Mouse (Mus musculus) heart, embryonic 14.5 days (tissue): ENCODE data around the gene Map3k5. TPM values are rescaled to one million over a fixed set of nuclear protein-coding genes. Genes with fewer than 3 reads are reported as not detected.

Experiments
- ATAC-seq: fragments of 200-750 bp; cut with Nextera tagmentation; 2 replicates; pipeline ENCODE4 v1.8.0; 2017; ENCODE audit warnings: low read depth, moderate TSS enrichment; ENCODE audit not compliant: insufficient number of reproducible peaks, insufficient read depth, low FRiP score
- H3K27ac ChIP-seq, 2 experiments: fragments of 200-500 bp in 1 of 2; fragments of 300-500 bp in 1 of 2; sonication (generic) in 1 of 2; replicated peaks in 1 of 2; 2 replicates each; pipeline ENCODE4 v1.5.1; 2012 to 2014; ENCODE audit warnings: low read depth in 2 of 2, low read length in 2 of 2, control low read depth in 1 of 2, mild to moderate bottlenecking in 1 of 2, mixed read lengths in 1 of 2; ENCODE audit not compliant: control insufficient read depth in 1 of 2, insufficient read depth in 1 of 2
- H3K27me3 ChIP-seq: fragments of 300-500 bp; sonication (generic); 2 replicates; pipeline ENCODE4 v1.6.1; 2014; ENCODE audit warnings: mild to moderate bottlenecking, low read length, control low read depth; ENCODE audit not compliant: control insufficient read depth, insufficient read depth
- H3K36me3 ChIP-seq: fragments of 300-500 bp; sonication (generic); 2 replicates; pipeline ENCODE4 v1.6.1; 2014; ENCODE audit warnings: mild to moderate bottlenecking, control low read depth, low read length, mixed read lengths; ENCODE audit not compliant: control insufficient read depth, insufficient read depth
- H3K4me1 ChIP-seq, 2 experiments: fragments of 200-500 bp in 1 of 2; fragments of 300-500 bp in 1 of 2; sonication (generic) in 1 of 2; 2 replicates each; pipeline ENCODE4 v1.6.1; 2012 to 2014; ENCODE audit warnings: low read length in 2 of 2, control low read depth in 1 of 2, mixed read lengths in 1 of 2; ENCODE audit not compliant: control insufficient read depth in 2 of 2, insufficient read depth in 2 of 2
- H3K4me2 ChIP-seq: fragments of 300-500 bp; sonication (generic); 2 replicates; pipeline ENCODE4 v1.6.1; 2014; ENCODE audit warnings: mild to moderate bottlenecking, low read length
- H3K4me3 ChIP-seq, 2 experiments: fragments of 200-500 bp in 1 of 2; fragments of 300-500 bp in 1 of 2; sonication (generic) in 1 of 2; 2 replicates each; pipeline ENCODE4 v1.5.1; 2012 to 2014; ENCODE audit warnings: low read length in 2 of 2, mild to moderate bottlenecking in 2 of 2, control low read depth in 1 of 2, low read depth in 1 of 2, moderate library complexity in 1 of 2; ENCODE audit not compliant: control insufficient read depth in 1 of 2, insufficient read depth in 1 of 2
- H3K9ac ChIP-seq: fragments of 300-500 bp; sonication (generic); 2 replicates; pipeline ENCODE4 v1.6.1; 2014; ENCODE audit warnings: mild to moderate bottlenecking, low read length
- H3K9me3 ChIP-seq: fragments of 300-500 bp; sonication (generic); 2 replicates; pipeline ENCODE4 v1.6.1; 2016; ENCODE audit warnings: low read length, control low read depth; ENCODE audit not compliant: control insufficient read depth
- WGBS: fragments of 180-500 bp; shearing (Covaris S2); extraction: QIAGEN DNeasy Blood & Tissue Kit; methylation state at CpG from one replicate; pipeline ENCODE4 v1.1.7; 2014; 5-methylcytosine and 5-hydroxymethylcytosine counted together
- polyA plus RNA-seq: library from polyadenylated mRNA; unstranded; fragments of >200 nt; fragmentation: Nextera tagmentation; extraction: Ambion mirVana; gene quantifications from 2 replicates; pipeline ENCODE4 v1.2.1, GENCODE M21; 2014

Map3k5 gene
- polyA plus RNA-seq, 1 experiment from 2014 or later, result 4.5 TPM

- ATAC-seq, result no peak
- Histone ChIP-seq H3K27me3 (no peaks in the 10 kb centered on the region), H3K4me3 (no peak overlapping the region), H3K27ac (no peak overlapping the region), H3K4me2 (no peak overlapping the region), H3K9me3 (no peaks in the 10 kb centered on the region), H3K36me3 (peaks cover 26% of the 10 kb centered on the region), H3K4me1 (no peaks in the 10 kb centered on the region; a peak in 1 of 4 replicates), H3K9ac (no peak overlapping the region)
- 54% methylated on average over 7 of the region's 7 CpGs for WGBS
Measured at GRCm38 (mm10) chr10:19901992-19902391, 32.3 kb upstream of the Map3k5 start.

- WGBS, result 75% methylated on average over 13 of the region's 13 CpGs
- no peak overlapping the region for H3K9ac ChIP-seq
- H3K4me2 ChIP-seq, result no peak overlapping the region
- ATAC-seq, result no peak
- peaks cover 23% of the 10 kb centered on the region for H3K36me3 ChIP-seq
- no peak overlapping the region for H3K27ac ChIP-seq
- no peaks in the 10 kb centered on the region; a peak in 1 of 4 replicates for H3K4me1 ChIP-seq
- H3K9me3 ChIP-seq, result no peaks in the 10 kb centered on the region
- H3K27me3 ChIP-seq, result no peaks in the 10 kb centered on the region
- H3K4me3 ChIP-seq, result no peak overlapping the region
Measured at GRCm38 (mm10) chr10:19904077-19904820, 30.0 kb upstream of the Map3k5 start.

GRCm38 (mm10) chr10:19907246-19907804 is 26.9 kb upstream of the Map3k5 start, which contains the start of gene Pex7:
Gene Pex7 (minus strand): TSS chr10:19907689.
- Histone ChIP-seq H3K36me3 (0 out of 2 replicates have a peak, but pooled peaks cover 13% of the 10 kb centered on the region), H3K4me1 (no peaks in the 10 kb centered on the region; a peak in 1 of 4 replicates)
- under 1% methylated on average over 60 of the region's 60 CpGs for WGBS

GRCm38 (mm10) chr10:19908076-19908475 is 26.2 kb upstream of the Map3k5 start:
- 66% methylated on average over 2 of the region's 2 CpGs for WGBS
- H3K9me3 ChIP-seq, result no peaks in the 10 kb centered on the region
- H3K36me3 ChIP-seq, result 0 out of 2 replicates have a peak, but pooled peaks cover 13% of the 10 kb centered on the region
- no peak overlapping the region for H3K9ac ChIP-seq
- 0 out of 2 replicates have a peak overlapping the region, but pooled peaks have one; percentile 24 for H3K4me2 ChIP-seq
- no peak for ATAC-seq
- no peaks in the 10 kb centered on the region; a peak in 1 of 4 replicates for H3K4me1 ChIP-seq
- no peak overlapping the region for H3K4me3 ChIP-seq
- H3K27ac ChIP-seq, result no peak overlapping the region
- no peaks in the 10 kb centered on the region for H3K27me3 ChIP-seq

More at GRCm38 (mm10) chr10:19907246-19907804, 26.9 kb upstream of the Map3k5 start, which contains the start of gene Pex7:
- H3K27me3 ChIP-seq, result no peaks in the 10 kb centered on the region
- peak within 1 kb of the TSS; percentile 94 to 96 for H3K27ac ChIP-seq
- ATAC-seq, result peak; percentile 89
- H3K9me3 ChIP-seq, result no peaks in the 10 kb centered on the region
- H3K4me3 ChIP-seq, result peak within 1 kb of the TSS; percentile 83 to 95
- peak within 1 kb of the TSS; percentile 87 for H3K9ac ChIP-seq
- peak within 1 kb of the TSS; percentile 24 for H3K4me2 ChIP-seq

- Histone ChIP-seq H3K27me3 (no peaks in the 10 kb centered on the region), H3K9ac (no peak overlapping the region), H3K4me3 (no peak overlapping the region), H3K4me1 (no peaks in the 10 kb centered on the region; a peak in 1 of 4 replicates), H3K36me3 (no peaks in the 10 kb centered on the region), H3K4me2 (no peak overlapping the region), H3K27ac (no peak overlapping the region), H3K9me3 (no peaks in the 10 kb centered on the region)
- ATAC-seq, result no peak
- 71% methylated on average over 2 of the region's 2 CpGs for WGBS
Measured at GRCm38 (mm10) chr10:19910516-19910915, 23.8 kb upstream of the Map3k5 start.

GRCm38 (mm10) chr10:19911583-19911982 is 22.7 kb upstream of the Map3k5 start:
- H3K4me2 ChIP-seq, result no peak overlapping the region
- WGBS, result 26% methylated on average over 1 of the region's 1 CpGs
- no peak overlapping the region for H3K27ac ChIP-seq
- no peak overlapping the region for H3K9ac ChIP-seq
- no peaks in the 10 kb centered on the region for H3K27me3 ChIP-seq
- no peak overlapping the region for H3K4me3 ChIP-seq
- no peaks in the 10 kb centered on the region for H3K36me3 ChIP-seq
- no peaks in the 10 kb centered on the region for H3K9me3 ChIP-seq
- no peak for ATAC-seq
- no peaks in the 10 kb centered on the region; a peak in 1 of 4 replicates for H3K4me1 ChIP-seq

- no peak for ATAC-seq
- H3K4me2 ChIP-seq, result no peak overlapping the region
- H3K4me3 ChIP-seq, result no peak overlapping the region
- no peaks in the 10 kb centered on the region for H3K4me1 ChIP-seq
- no peaks in the 10 kb centered on the region for H3K27me3 ChIP-seq
- H3K27ac ChIP-seq, result no peak overlapping the region
- 80% methylated on average over 4 of the region's 4 CpGs for WGBS
- H3K9me3 ChIP-seq, result no peaks in the 10 kb centered on the region
- no peaks in the 10 kb centered on the region for H3K36me3 ChIP-seq
- no peak overlapping the region for H3K9ac ChIP-seq
Measured at GRCm38 (mm10) chr10:19913806-19914205, 20.5 kb upstream of the Map3k5 start.
